Mouse (Mus musculus): ENCODE results near the gene Gm47959. TPM values are rescaled to one million over a fixed set of nuclear protein-coding genes. Genes with fewer than 3 reads are reported as not detected.
"Not testable (repeated sequence)": the region's sequence is repeated elsewhere in the genome, so short reads cannot be mapped to it uniquely, and the experiment has no call there.

Gm47959 gene
- not detected for total RNA-seq (2021)

DNA sequence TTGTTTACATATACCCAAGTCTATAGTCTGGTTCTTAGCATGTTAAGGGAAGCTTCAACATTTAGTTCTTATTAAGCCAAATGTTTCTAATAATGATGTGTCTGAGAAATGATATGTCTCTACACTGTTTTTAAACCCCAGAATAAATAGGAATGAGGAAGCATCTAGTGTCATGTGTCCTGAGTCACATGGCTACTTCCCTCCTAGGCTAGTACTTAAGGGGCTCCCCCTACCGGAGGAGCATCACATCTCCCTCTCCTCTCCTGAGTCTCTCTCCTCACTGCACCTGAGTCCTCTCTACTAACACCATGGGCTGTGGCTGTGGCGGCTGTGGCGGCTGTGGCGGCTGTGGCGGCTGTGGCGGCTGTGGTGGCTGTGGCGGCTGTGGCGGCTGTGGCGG, at the start of gene Gm47959:
Gene Gm47959, plus strand, starts transcription at position 243 of the 400 bp plus-strand sequence.
- not testable (repeated sequence) for DNase-seq

DNA sequence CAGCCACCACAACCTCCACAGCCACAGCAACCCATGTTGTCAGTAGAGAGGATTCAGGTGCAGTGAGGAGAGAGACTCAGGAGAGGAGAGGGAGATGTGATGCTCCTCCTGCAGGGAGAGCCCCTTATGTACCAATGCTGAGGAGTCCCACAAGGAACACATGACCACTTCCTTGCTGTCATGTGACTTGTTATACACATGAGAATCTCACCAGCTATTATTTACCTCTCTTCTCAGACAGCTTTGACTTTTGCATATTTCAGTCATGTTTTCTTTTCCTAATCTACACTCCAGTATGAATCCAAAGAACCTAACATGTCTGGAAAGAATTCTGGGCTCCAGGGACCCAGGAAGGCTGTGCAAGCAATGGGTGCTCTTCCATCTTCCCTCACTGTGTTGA, 44.4 kb upstream of the Gm47959 start, which contains the start of gene Gm7544:
Gene Gm7544, minus strand, starts transcription at position 101 of the 400 bp plus-strand sequence.
- DNase-seq, result not testable (repeated sequence)

DNA sequence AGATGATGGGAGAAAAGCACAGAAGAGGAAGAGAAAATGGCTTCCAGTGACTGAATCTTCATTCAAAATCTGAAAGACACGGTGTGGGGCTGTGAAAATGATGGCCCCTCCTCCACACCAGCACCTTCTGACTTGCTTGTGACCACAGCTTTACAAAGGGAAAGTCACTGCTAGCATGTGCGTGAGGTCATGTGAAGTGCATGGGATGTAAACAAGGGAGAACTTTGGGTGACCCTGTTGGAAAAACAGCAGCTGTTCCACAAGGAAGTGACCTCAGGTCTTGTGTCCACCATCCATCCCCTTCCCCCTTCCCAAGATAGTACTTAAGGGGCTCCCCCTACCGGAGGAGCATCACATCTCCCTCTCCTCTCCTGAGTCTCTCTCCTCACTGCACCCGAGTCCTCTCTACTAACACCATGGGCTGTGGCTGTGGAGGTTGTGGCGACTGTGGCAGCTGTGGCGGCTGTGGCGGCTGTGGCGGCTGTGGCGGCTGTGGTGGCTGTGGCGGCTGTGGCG, 40.4 kb upstream of the Gm47959 start, which contains the start of gene Gm47955:
Gene Gm47955, plus strand, starts transcription at position 417 of the 516 bp plus-strand sequence.
- no peak for DNase-seq

DNA sequence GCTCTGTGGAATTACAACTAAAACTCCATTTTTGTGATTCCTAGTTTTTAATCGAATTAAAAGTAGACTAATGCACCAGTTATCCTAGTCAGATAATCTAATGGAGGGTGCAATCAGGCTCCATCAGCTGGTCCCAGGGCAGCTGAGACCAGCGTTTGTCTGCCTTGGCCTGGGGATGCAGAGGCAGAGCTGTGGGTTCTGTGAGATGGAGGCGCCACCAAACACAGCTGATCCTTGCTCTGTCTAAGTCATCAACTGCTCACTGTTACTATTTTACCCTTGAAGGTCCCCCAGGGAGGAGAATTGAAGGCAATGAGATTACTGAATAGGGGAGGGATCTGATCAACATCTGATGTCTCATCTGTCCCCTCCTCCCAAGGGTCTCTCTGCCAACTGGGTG, 33.9 kb upstream of the Gm47959 start:
- DNase-seq, result no peak

DNA sequence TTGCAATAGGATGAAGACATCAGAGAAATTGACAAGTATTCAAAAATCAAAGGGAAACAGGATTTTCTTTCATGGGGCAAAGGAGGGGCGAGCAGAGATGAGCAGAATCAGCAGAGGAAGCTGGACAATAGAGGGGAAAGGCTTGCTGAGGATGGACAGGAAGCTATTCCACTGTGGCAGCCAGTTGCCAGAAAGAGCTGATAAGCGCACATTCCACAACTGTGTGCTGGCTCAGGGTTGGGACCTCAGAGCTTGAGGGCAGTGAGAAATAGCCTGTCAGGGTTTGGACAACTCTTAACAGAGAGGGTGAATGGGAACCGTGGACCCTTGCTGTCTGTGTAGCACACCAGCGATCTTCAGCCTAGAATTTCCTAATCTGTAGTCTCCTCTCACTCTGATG, 28.3 kb upstream of the Gm47959 start:
- DNase-seq, result no peak

DNA sequence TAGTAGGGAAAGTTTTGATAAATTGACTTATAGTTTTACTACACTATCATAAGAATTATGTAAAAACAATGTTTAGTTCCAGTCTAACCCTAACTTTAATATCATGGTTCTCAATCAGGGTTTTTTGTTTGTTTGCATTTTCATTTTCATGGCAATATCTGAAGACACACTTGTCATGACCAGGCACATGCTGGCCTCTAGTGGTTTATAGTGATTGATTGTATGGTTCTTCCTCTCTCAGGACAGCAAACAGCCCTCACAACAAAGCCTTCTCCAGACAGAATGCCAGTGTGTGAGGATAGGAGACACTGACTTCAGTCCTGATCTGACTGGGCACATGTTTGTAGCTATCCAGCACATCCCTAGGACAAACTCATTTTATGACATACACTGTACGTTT, 27.1 kb upstream of the Gm47959 start:
- no peak for DNase-seq

DNA sequence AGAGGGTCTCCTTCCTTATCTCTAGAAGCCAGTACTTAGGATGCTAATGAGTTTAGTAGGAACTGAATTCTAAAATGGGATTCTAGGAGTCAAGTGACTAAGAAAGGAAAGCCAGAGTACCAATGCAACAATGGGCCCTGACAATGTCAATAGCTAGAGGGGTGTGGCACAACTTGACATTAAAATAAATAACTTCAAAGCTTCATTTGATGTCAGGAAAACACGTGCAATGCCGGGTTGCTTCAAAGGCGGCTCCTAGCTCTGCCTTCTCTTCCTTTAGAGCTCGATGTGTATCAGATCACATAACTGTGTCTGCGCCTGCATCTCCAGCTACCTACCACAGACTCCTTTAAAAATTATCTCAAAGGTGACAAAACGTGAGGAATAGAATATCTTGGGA, 26.4 kb upstream of the Gm47959 start:
- no peak for DNase-seq

DNA sequence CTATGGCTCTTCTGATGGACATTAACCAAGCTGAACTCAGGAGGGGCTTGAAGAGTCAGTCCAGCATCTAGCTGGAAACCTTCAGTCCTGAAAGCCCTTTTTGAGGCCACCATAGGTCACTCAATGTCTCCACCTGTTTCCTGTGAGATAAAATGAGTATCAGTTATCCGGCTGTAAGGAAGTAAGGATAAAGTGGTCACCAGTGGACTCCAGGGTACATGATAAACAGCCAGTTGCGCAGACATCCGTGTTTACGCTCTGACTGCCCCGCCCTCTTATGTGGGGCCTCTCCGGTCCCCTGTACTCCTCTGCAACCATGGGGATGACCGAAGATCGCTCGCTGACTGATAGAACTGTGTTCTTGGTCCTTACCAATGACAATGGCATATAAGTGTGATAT, 26.0 kb upstream of the Gm47959 start:
- DNase-seq, result no peak

DNA sequence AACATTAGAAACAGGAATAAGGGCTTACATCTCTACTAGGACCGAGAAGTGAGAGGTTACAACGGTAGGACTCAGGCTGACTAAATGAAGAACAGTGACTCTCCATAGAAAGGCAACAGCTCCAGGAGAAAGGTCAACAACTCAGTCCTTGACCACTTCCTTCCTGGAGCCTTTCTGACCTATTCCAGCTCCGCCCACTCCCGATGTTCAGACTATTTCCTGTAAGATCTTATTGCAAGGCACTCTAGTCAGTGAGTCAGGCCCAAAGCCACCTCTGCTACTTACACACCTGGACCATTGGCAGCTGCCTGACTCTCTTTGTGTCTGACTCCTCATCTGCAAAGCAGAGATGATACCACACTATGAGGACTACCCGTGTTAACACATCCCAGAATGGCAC, 24.6 kb upstream of the Gm47959 start:
- DNase-seq, result no peak

DNA sequence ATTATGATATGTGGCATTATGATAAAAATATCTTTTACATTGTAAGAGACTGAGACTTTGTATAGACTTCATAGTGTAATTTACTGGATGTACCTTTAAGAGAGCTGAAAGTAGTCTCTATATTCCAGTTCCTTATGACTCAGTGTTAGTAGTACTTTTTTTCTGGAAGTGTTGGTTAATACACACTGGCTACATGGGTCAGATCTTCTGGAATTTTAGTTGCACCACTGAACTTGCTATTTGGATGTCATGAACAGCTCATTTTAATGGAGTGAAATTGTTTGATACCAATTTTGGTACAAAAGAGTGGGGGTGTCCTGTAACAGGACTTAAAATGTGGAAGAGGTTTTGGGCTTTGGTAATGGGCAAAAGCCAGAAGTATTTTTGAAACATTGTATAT, 22.5 kb upstream of the Gm47959 start:
- DNase-seq, result no peak

DNA sequence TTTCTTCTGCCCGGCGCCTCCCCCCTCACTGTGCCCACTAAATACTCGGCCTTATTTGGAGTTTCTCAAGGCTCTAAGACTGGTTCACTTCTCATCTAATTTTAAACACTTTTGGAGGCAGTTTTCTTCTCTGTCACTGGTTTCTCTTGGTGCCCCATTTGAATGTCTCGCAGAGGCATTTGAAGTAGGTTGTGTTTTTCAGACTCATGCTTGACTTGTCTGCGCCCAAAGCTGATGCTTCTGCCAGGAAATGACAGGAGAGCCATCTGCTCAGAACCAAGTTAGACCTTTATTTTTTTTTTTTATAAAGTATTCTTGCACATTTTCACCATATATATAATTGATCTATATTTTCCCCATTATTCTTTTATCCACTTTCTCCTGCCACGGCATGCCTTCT, 13.6 kb upstream of the Gm47959 start:
- DNase-seq, result no peak

DNA sequence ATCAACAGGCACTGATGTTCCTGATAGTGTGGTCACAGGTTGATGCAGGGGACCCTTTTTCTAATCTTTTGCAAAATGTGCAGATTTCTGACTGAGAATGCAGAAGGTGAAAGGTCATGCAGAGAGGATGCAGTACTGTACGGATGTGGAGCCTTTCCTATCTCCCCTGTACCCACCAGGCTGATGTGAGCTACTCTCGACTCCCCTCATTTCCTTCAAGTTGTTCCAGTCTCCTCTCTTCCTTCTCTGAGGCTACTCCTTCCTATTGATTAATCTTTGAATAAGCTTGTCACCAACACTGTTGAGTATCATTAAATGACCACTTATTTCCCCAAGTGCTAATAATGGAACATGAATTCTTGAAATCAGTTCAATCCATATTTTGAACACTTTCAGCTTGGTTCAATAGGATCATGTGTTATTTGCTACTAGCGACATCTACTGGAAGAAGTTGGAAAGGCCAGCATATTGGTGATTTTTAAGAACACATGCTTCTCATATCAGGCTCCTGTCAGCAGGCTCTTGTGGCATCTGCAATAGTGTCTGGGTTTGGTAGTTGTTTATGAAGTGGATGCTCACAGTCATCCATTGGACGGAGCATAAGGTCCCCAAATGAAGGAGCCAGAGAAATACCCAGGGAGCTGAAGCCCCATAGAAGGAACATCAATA, 12.7 kb upstream of the Gm47959 start:
- peak in 1 of 2 experiments; percentile 24 for DNase-seq

DNA sequence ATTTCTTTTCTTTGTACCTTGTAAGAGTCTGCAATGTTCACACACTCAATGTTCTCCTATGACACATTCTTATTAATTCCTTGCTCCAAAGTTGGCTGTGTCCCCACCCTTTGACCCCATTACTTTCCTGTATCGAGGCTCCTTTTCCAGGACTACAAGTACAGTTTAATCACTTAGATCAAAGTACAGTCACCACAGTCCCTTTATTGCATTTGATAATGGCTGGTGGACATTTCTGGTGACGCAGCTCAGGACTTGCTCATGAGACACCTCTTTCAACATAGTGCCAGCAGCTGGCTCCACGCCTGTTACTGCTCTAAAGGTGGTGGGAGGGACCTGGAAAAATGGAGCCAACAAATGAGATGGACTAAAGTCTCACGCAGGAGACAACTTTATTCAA, 9.3 kb upstream of the Gm47959 start:
- no peak for DNase-seq

DNA sequence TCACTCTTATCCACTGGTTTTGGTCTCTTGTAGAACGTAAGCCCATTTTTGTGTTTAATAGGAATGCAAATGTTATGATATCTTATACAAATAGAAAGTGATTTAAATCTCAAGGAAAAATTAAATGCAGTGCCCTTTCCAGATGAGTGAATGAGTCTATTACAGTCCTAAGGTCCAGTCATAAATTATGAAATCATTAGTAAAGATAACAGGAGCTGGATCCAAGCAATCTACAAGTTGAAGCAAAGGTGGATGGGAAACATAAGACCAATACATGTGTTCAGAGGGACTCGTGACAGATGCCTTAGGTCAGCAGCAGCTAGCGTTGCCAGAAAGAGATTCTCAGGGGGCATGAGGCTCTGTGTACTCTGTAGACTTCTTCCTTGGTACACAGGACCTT, 8.8 kb upstream of the Gm47959 start:
- no peak for DNase-seq

DNA sequence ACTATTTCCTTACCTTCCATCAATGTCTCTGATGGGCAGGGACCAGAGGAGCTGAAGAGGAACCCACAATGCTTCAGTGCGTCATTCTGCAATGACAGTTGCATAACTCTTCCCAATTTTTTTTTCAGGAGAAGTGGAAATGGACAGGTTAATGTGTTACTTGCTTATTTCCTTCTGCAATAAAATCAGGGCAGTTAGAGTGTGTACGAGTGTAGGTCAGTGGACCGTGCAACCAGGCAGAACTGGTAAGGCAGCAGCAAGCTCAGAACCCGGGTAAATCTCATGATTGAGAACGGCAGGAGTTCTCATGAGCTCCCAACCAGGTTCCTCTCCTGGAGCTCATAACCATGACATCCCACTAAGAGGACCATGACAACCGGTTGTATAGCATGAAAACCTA, 8.3 kb upstream of the Gm47959 start:
- no peak for DNase-seq

DNA sequence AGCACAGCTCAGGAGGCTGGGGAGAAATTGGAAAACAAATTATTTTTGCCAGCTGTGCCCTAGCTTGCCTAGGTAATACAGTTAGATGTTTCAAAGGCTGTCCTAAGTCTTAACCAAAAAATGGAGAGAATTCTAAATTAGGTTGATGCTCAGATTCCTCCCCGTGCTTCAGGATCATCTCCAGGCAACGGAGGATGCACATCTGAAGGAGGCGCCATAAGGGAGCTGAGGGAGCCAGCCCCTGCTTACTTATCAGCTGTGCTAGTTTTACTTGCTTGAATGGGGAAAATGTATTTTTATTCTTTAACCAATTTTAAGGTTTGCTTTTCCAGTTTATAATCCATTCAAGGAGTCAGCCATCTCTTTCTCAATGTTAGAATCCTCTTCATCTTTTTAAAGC, 6.4 kb upstream of the Gm47959 start:
- no peak for DNase-seq

DNA sequence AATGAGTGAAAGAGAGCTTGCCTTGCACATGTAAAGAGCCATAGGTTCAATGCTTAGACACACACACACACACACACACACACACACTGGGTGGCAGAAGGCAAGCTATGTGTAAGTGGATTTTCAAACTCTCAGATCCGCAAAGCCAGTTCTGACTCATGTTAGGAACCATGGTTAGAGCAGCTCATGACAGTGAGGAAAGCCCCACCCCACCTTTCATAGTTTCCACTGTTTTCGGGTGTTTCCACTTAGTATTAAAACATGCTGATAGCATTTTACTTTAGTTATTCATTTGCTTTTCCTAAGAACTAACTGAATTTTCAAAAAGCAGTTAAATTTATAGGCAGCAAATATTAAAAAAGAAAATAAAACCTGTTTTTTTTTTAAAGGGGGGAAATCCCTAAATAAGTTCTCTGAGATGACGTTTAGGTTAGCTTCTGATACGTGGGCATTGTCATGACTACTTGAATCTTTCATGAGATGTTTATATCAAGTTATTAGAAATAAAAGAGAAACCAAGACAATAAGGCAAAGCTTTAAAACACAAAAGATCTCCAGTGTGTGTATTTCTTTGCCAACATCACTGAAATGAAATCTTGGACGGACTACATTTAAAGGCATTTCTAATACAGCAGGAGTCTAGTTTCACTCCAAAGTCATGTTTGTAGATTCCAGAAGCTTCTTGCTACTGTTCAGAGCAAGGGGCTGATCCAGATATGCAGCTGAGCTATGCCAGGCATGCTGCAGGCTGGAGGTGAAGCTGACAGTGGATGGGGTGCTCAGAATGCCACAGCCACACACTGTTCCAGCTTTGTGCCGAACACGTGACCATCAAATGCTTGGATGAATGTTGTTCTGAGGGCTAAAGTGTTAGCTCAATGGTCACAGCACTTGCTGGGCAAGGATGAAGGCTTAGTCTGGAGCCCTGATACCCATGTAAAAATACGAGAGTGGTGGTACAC, 6.2 kb downstream of the Gm47959 start:
- no peak for DNase-seq

DNA sequence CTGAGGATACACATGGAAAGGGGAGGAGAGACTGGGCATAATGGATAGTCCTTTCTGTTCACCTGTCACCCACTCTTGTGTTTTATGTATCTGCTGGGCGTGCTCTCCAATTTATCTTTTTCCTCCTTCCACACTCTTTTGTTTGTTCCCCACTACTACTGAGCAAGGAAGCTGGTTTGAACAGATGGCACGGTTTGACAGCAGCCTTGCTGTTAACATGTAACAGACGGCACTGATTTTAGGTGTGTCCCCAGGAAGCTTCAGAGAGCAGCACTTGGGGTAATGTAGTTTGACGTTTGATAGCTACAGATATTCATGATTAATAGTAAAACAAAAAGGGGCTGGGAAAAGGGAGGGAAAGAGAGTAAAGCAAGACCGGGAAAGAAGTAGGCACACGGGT, 7.1 kb downstream of the Gm47959 start:
- no peak for DNase-seq

DNA sequence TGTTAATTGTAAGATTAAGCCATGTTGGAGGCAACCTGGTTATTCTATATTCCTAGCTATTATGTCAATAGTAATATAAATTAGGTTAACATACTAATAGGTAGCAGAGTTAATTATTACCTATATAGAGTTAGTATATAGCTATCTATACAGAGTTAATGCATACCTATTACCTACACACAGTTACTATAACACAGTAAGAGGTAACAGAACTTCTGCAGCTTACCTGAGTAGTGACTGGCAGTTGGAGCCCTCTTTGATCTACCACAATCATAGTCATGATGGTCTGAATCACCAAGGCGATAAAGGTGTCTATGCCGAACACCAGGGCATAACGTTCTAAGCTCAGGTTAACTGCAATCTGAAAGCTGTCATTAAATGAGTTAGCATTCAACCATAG, 14.1 kb downstream of the Gm47959 start:
- DNase-seq, result no peak

DNA sequence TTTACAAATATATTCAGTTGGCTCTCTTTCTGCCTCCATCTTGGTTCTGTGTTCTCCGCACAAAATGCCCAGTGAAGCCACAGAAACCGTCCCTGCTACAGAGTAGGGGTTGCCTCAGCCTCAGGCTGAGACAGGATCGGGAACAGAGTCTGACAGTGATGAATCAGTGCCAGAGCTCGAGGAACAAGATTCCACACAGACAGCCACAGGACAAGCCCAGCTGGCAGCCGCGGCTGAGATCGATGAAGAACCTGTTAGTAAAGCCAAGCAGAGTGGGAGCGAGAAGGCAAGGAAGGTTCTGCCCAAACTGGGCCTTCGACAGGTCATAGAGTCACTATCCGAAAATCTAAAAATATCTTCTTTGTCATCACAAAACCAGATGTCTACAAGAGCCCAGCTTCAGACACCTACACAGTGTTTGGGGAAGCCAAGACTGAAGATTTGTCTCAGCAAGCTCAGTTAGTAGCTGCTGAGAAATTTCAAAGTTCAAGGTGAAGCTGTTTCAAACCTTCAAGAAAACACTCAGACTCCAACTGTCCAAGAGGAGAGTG, 15.1 kb downstream of the Gm47959 start:
- DNase-seq, result no peak

DNA sequence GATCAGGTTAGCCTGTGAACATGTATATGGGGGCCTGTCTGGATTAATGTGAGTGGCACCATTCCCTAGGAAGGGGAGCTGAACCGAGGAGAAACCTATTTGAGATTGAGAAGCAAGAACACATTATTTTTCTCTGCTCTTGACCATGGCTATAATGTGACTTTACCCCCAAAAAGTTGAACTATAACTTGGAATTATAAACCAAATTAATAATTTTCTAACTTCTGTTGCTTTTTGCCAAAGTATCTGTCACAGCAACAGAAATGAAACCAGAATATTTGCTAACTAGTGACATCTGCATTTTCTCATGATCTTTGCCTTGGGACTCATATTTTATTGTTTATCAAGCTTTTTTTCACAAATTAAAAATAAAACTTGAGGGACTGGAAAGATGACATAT, 16.2 kb downstream of the Gm47959 start:
- no peak for DNase-seq

DNA sequence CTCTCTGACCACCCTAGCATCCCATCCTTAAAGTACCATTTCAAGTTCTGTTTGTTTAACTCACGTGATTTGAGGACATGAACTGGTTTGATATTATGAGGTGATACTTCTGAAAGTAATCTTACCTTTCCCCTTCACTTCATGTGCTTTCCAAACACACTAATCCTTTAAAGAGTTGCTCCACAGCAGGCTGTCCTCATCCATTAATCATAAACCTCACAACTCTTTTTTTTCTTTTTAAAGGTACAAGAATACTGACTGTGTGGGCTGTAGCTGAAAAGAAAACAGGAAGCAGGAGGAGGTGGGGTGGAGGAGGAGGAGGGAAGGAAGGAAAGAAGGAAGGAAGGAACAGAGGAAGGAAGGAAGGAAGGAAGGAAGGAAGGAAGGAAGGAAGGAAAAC, 31.6 kb downstream of the Gm47959 start:
- no peak for DNase-seq

DNA sequence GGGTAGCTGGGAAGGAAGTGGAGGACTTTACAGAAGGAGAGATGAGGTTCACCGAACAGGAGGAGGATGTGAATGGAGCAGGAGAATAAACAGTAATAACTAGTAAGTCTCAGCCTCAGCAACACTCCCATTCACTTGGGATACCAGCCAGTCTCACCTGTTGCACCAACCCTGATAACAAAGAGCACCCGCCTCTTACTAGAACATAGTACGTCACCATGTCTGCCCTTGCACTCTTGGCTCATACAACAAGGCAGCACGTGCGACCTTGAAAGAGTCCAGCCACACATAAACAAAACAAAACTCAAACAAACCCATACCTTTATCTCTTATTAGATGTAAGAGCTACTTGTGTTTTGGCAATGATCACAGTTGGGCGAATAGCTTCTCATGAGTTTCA, 32.2 kb downstream of the Gm47959 start:
- DNase-seq, result no peak
